Mouse (Mus musculus) kidney, postnatal 4 days (tissue): ENCODE measurements around the gene Cdh24.

Experiments used
- DNase-seq, 2 experiments: peaks; one replicate each; pipeline ENCODE4 v3.0.0; 2021; ENCODE audit warnings: mixed read lengths in 2 of 2

Gene Cdh24

DNA sequence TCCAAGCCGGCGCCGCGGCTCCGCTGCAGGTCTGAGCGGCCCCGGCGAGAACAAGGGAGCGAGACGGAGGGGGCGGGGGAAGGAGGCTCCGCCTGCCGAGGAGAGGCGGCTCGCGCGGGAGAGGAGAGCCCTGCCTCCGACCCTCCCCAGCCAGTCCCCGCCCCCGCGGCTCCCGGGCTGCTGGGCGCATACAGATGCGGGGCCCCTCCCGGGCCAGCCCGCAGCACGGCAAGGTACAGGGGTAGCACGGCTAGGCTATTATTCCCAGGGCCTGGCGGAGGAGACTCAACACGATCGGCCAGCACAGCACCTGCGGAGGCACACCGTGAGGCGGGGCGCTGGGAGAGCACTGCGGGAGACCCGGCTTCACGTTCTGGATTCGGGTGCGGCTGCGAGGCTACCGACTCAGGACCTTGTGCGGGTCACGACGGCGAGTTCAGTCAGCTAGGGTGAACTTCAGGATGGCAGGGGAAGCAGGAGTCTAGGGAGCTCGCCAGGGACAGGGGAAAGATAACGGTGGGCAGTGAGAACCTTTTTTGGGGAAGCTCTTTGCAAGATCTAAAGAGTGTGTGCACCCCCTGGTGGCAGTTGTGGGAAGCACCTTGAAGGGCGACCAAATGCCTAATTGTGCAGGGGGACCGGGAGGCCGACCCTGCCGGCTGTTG, at the start of gene Cdh24:
Gene Cdh24, minus strand, starts transcription at position 60 of the 665 bp plus-strand sequence.
- peak; percentile 93 to 94 for DNase-seq

DNA sequence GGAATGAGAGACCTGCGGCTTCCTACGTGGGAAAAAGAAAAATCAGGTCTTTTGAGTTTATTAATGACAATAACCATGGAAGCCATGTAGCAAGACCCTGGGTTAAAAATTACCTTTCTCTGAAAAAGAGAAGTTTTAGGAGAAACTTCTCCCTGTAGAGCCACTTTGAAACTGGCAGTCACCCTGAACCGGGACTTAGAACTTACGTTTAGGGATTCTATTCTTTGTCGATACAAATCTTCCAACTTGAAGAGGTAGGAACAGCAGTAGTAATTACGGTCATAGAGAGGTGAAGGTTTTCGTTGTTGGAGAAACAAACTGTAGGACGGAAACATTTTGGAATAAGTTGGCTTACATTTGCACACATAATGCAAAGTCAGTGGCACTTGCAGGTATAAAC, 46.1 kb upstream of the Cdh24 start:
- DNase-seq: no peak

DNA sequence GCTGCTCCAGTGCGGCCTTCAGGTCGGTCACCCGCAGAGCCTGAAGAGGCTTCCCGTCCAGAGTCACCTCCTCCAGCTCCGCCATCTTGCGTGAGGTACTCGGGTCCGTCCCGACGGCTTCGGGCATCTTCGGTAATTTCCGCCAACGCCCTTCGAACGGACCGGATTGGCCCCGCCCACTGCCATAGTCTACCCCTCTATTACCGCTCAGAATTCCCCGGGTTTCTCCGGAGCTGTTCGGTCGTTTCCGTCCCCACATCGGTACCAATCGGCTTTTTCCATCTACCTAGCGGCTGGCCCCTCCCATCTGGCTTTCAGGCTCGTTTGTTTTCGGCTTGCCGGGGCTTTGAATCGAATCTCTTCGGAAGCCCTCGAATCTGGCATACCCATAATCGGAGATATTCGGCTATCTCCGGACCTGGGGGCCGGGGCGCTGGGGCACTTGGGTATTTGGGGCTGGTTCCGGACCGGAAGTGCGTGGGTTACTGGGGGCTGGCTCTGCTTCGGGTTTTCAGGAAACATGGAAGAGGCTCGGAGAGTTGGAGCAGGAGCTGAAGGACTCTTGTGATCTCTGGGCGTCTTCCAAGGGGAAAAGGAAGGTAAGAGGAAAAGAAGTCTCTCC, 45.5 kb upstream of the Cdh24 start, which contains the start of gene Acin1:
Gene Acin1, minus strand, starts transcription at position 410 of the 622 bp plus-strand sequence.
- DNase-seq: peak; percentile 100

DNA sequence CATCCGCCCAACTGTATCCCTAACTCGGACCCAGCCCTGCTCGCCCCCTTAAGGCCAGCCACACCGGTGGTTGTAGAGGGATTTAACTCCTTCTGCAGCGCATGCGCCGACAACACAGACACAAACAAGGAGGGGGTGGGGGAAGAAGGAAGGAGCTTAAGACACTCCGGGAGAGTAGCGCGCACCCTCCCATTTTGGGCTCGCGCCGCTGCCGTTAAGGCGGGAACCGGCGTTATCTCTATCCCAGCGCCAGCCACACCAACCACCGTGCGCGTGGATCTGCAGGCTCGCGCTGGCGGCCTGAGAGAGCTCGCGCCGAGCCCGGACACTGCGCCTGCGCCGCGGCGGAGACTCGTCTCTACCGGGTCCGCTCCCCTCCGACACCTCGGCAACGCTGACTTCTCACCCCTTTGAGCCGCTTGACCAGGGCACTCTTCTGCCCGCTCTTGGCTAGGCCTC, 44.9 kb upstream of the Cdh24 start, which contains the start of gene 1700123O20Rik:
Gene 1700123O20Rik, plus strand, starts transcription at position 154 of the 459 bp plus-strand sequence.
- DNase-seq: peak; percentile 81 to 90

DNA sequence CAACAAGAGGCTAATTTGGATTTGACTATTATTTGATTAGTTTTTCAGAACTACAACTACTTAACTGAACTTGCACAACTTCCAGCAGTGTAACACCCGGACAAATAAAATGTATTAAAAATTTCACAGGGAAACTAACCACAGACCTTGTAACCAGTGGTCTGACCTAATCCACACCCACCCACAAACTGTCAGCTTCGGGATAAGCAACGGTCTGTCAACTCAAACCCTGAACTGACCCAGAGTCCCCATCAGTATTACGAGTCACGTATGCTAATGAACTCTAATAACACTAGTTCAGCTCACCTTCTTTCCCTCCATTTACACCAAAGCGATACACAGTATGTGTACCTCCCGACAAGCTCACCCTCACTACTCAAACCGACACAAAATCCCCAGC, 44.3 kb upstream of the Cdh24 start:
- DNase-seq: no peak

DNA sequence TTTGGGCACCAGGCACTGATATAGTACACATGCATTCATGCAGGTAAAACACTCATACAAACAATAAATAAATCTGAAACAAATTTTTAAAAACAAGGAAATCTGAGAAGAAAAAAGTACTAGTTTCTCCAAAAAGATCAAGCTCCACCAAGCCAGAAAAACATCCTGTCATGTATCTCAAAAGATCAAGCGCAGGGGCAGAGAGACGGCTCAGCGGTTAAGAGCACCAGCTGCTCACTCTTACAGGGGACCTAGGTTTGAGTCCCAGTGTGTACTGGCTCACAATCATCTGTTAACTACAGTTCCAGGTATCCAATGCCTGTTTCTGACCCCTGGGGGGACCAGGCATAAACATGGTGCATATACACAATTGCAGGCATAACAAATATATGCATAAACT, 41.2 kb upstream of the Cdh24 start:
- DNase-seq: no peak

DNA sequence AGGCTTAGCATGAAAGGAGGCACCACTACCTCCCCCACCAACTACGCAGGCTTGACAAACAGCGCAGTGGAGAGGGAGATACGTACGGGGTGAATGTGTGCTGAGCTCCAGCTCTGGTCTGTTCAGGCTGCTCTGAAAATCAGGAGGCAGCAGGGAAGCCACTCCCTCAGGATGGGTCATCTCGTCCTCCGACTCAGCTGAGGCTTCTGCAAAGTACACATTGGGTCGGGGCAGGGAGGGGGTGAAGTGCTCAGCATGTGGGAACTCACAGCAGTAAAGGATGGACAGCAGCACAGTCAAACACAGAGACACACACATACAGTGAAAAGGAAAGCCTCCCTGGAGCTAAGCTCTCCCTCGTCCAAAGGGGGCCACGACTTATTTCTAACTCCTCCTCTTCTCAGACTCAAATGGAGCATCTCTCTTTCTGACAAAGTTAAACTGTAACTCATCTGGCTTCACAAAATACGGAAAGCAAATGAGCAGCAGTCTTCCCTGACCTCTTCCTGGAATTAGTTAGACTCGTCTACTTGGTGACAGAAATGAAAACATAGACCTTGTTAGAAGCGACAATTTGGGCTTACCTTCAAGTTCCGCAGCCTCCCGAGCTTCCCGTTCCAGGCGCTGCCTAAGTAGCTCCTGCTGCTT, 37.6 kb upstream of the Cdh24 start:
- DNase-seq: no peak

DNA sequence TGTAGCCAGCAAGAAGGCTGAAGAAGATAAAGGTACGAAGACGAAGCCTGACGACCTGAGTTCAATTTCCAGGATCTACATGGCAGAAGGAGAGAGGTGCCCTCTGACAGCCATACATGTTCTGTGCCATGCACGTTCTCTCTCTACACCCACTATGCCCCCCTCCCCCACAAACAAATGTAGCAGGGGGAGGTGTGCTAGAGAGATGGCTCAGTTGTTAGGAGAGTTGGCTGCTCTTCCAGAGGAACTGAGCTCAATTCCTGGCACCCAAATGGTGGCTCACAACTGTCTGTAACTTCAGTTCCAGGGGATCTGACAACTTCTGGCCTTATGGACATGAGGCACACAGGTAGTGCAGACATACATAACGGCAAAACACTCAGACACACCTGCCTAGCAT, 35.1 kb upstream of the Cdh24 start:
- DNase-seq: no peak

DNA sequence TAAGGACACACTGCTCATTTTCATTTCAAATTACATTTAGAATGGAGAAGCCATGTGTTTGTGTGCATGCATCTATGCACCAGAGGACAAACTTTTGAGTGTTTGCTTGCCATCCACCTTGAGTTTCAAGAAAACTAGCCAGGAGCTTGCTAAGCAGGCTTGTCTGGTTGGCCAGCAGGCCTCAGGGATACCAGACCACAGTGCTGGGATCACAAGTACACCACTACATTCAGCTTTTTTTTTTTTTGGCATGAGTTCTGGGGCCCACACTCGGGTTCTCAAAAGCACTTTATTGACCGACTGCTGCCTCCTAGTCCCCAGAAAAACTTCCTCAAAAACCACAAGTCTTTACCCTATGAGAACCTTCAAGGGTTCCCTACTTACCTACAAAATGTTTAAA, 33.2 kb upstream of the Cdh24 start:
- no peak for DNase-seq

DNA sequence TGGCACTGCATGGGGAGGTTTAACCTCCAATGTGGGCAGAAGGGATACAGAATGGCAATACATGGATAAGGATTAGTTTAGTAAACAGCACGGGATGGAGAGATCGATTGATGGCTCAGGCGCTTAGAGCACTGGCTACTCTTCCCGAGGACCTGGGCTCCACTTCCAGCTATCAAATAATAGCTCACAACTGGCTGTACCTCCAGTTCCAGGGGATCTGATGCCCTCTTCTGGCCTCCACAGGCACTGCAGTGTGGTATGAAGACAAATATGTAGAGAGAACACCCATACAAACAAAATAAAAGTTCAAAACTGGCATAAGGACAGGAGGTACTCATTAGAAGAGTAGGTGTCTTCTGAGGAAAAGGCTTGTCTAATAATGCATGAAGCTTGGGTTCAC, 28.2 kb upstream of the Cdh24 start:
- DNase-seq: peak; percentile 67 to 72

DNA sequence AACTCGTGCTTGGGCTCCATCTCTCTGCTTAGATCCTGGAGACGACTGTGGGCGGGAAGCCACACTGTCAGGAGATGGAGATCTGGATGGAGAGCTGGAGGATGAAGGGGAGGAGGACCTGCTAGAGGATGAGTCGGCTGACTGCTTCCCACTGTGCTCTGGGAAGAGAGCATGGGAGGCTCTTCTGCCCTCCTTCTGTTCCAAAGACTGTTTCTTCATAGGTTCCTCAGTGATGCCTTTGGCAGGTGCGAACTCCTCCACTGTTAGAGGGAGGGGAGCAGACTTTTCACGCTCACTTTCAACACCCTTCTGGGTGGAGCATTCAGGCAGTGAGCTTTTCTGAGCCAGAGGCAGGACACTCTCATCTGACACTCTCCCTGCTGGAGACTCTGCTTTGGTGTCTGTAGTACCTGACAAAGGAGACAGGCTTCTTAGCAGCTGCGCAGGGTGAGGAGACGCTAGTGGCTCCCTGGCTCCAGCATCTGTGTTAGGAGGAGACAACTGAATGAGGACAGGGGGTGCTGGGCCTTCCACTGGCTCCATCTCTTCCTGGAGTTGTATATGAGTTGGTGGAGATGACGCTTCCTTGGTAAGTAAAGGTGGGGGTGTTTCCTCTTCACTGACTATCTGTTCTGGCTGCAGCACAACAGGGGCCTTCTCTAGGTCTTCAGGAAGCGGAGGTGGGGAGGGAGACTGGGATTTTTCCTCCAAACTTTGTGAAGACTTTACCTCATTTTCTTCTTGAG, 23.5 kb upstream of the Cdh24 start:
- DNase-seq: no peak

DNA sequence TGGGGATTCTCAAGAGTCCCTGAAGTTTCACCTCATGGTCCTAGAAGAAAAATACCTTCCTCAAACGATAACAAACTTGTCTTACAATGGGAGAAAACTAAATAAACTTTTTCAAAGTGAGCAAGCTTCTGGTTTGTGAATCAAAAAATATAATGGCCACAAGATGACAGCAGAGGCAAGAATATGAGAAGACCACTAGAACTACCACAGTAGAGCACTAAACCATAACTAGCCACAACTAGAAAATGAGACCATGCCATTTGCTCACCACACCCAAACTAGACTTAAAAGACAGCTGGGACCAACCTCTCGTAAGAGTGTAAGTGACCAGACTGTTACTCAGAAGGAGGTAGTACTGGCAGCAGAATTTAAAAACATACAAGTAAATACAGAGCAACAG, 18.8 kb upstream of the Cdh24 start:
- no peak for DNase-seq

DNA sequence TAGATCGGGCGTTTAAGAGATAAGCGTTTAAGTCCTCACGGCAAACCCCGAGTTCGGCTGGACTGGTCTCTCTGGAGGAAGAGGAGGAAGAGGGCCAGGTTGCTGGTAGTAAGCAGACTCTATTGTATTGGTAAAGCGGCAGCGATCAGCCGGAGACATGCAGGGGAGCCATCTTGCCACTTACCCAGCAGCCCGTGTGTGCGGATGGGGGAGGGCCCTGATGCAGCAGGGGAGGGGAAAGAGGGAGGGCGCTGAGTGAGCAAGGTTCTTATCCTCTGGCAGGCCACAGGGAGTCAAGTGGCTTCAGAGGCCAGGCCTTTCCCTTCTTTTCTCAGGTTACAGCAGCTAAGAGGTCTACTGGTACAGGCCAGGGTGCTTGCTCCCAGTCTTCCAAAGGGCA, 12.3 kb upstream of the Cdh24 start:
- peak; percentile 86 to 92 for DNase-seq

DNA sequence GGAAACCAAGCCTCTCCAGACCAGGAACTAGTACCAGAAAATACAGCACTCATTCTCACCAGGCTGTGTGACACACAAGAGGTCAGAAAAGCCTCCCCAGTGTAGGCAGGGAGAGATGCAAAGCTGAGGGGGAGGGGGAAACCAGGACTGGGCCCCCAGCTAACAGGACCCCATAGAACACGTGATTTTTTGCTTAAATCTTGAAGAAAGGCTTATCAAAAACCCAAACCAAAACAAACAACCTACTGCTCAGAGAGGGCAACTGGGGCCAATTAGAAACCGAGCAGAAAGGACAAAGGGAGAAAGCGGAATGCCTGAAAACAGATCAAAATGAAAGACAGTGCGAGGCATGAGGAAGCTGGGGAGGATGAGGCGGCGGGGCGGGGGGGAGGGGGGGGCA, 11.6 kb upstream of the Cdh24 start:
- no peak for DNase-seq

DNA sequence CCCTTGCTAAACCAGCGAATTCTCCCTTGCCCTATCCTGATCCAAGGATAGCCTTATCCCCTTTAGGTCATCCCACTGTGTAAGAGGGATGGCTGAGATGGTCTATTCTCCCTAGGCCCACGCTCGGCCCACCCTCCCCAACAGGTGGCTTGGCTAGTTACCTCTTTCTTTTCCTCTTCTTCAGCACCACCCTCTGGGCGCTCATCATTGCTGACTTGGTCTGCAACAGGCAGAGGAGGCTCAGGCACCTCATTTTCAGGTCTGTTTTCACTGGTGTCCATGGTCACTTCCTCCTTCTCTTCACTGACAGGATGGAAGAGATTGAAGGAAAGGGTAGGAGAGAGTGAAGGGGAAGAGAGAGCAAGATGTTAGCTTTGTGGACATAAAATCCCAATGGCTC, 10.4 kb upstream of the Cdh24 start:
- no peak for DNase-seq

DNA sequence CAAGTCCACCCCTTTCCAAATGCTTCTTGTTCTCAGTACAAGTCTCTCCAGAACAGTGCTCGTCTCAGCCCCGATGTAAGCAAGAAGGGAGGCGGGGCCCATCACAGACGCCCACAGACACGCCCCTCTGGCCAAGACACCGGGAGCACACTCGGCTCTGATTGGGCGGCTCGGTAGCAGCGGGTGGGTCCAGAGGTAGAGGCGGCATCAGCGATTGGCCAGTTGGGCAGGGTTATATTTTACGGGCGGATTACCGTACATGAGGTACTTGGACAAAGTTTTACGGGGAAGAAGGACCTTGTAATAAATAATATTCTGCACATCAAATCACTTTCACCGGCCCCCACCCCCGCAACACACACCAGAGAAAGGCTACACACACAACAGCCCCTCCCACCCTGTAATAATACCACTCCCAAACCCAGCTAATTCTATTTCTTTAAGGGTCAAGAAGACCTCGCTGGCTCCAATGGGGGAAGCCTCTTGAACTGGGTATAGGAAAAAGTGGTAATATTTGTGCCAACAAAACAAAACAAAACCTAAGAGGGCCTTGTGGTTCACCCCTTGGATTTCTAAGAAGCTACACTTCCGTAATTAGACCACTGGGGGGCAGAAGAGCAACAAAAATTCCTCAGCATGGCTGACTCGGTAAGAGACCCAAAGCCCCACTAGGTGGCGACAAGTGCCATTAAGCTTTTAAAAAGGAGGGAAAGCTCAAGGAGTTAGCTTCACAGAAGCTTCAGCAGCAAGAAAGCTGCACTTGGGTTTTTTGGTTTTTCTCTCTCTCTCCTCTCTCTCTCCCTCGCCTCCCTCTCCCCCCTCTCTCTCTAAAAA, 9.7 kb upstream of the Cdh24 start:
- peak; percentile 91 to 93 for DNase-seq

DNA sequence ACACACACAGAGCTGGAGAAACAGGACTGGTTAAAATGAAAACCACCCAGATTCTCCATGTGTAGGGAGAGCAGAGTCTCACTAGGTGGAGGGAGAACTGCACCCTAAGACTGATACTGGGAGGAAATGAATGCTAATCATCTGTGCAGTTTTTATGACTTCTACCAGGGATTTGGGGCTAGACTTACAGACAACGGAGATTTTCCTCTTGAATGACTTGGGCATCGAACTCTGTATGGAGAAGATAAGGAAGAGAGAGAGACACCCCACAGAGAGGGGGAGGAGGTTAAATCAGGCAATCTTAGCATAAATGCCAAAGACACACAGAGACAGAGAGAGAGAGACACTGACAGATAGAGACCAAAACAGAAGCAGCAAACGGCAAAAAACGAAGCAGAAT, 6.7 kb upstream of the Cdh24 start:
- no peak for DNase-seq

DNA sequence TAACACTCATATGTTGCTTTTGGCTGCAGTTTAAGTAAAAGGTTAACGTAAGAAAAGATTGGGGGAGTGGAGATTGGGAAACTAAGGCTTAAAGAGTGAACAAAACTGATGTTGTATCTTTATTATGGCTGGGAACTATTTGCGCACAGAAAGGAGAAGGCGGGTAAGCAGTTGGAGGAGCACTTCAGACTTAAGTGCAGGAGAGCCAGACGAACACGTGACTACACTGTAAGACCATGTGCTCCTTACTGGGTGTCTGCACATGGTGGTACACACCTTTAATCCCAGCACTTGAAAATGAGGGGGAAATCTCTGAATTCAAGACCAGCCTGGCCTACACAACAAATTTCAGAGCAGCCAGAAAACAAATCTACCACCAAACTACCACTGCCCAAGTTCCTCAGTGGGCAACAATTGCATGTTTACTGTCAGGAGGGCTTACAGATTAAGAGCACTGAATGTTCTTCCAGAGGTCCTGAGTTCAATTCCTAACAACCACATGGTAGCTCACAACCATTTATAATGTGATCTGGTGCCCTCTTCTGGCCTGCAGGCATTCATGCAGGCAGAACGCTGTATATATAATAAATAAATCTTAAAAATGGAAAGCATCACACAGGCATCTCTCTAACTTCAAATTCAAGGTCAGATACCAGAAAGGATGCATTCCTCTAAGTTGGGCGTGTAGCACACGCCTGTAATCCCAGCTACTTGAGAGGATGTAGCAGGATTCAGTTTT, 5.9 kb upstream of the Cdh24 start:
- DNase-seq: no peak

DNA sequence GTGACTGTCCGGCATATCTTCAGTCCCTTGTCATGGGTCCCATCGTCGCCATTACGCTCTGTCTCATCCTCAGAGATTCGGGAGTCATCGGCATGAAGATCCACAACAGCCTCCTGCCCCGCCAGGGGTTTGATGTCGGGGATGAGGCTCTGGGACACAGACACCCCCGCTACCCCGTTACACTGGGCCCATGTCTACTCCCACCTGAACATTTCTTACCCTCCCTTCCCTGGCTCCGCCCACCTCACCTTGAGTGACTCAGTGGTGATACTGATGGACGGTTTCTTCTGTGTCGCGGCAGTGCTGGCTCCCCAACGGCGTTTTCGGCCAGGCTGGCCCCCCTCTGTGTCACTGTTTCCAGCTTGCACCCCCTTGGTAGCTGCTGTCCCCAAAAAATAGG, 5.3 kb upstream of the Cdh24 start:
- no peak for DNase-seq

DNA sequence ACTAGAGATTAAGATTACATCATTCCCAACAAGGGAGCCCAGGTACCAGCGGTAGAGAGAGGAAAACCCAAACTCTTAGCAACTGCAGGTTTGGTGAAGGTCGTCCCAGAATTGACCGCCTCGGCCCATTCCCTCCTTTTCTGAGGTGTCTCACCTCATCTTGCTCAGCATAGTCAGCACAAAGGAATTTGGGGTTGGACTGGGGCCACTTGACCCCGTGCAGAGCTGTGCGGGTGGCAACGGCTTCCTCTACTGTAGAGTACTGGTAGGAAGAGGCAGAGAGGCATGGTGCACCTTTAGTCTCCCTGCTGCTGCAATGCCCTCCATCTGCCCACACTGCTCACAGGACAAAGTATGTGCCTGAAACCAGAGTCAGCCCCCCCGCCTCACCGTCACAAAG, 3.1 kb upstream of the Cdh24 start:
- no peak for DNase-seq

DNA sequence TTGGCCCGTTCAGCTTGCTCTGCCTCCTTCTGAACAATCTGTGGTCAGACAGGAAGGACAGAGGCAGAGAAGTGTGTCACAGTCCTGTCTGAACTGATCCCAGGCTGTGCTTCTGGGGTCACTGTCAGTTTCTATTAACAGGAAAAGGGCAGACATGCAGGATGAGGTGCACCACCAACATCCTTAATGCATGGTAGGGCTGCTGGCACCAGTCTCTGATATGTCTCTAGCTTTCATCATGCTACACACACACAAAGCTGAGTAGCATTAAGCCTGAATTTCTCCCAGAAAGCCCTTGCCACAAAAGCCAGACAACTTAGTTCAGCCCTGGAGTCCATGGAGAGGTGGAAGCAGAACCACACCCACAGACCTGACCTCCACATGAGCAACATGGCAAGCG, 1.8 kb upstream of the Cdh24 start:
- DNase-seq: no peak
